Mouse (Mus musculus) small intestine, adult 2 months (tissue): ENCODE measurements around the gene Pgm2. TPM values are rescaled to one million over a fixed set of nuclear protein-coding genes. Genes with fewer than 3 reads are reported as not detected.

Experiments
- H3K27ac ChIP-seq: fragments of 200-500 bp; 2 replicates; pipeline ENCODE4 v1.5.1; 2012; ENCODE audit warnings: low read depth, low read length, control low read depth, inconsistent platforms; ENCODE audit not compliant: insufficient read depth
- H3K27me3 ChIP-seq: fragments of 200-500 bp; 2 replicates; pipeline ENCODE4 v1.6.1; 2012; ENCODE audit warnings: mild to moderate bottlenecking, moderate library complexity, low read length, inconsistent platforms; ENCODE audit not compliant: control insufficient read depth, insufficient read depth
- H3K36me3 ChIP-seq: fragments of 200-500 bp; 2 replicates; pipeline ENCODE4 v1.6.1; 2012; ENCODE audit warnings: mild to moderate bottlenecking, low read length, control low read depth, inconsistent platforms; ENCODE audit not compliant: control insufficient read depth, insufficient read depth
- H3K4me1 ChIP-seq: fragments of 200-500 bp; 2 replicates; pipeline ENCODE4 v1.6.1; 2012; ENCODE audit warnings: low read length, inconsistent platforms, mixed read lengths; ENCODE audit not compliant: control insufficient read depth, insufficient read depth, insufficient read length
- H3K4me3 ChIP-seq: fragments of 200-500 bp; 2 replicates; pipeline ENCODE4 v1.5.1; 2012; ENCODE audit warnings: low read depth, mild to moderate bottlenecking, control low read depth, inconsistent platforms, low read length, moderate library complexity
- CTCF ChIP-seq: fragments of 200-500 bp; IDR thresholded peaks from 2 replicates; pipeline ENCODE4 v1.5.1; 2012; ENCODE audit warnings: low read depth, mild to moderate bottlenecking, control low read depth, inconsistent platforms, low read length, moderate library complexity, mixed read lengths; ENCODE audit not compliant: insufficient replicate concordance, insufficient read length; ENCODE audit errors: extremely low read depth
- POLR2A ChIP-seq: fragments of 200-500 bp; IDR thresholded peaks from 2 replicates; pipeline ENCODE4 v1.6.1; 2012; ENCODE audit warnings: low read depth, mild to moderate bottlenecking, control low read depth, inconsistent platforms, low read length, moderate library complexity
- WGBS: fragments of 180-500 bp; shearing (Covaris S2); methylation state at CpG from one replicate; pipeline ENCODE4 v1.1.7; 2018; 5-methylcytosine and 5-hydroxymethylcytosine counted together
- polyA plus RNA-seq: library from polyadenylated mRNA; depleted of rRNA; stranded (reverse); fragments of >200 nt; gene quantifications from 2 replicates; pipeline ENCODE4 v1.2.3, GENCODE M21; 2012

Pgm2 gene
- polyA plus RNA-seq, 1 experiment, result 82.8 TPM

GRCm38 (mm10) chr5:64146384-64147005 is 53.7 kb downstream of the Pgm2 start:
- Histone ChIP-seq H3K4me1 (no peaks in the 10 kb centered on the region), H3K27me3 (no peaks in the 10 kb centered on the region), H3K36me3 (no peaks in the 10 kb centered on the region), H3K4me3 (no peak overlapping the region), H3K27ac (no peak overlapping the region)
- 84% methylated on average over 10 of the region's 10 CpGs for WGBS
- TF ChIP-seq POLR2A, result no peak
- TF ChIP-seq CTCF, result no peak

- Histone ChIP-seq H3K27me3 (no peaks in the 10 kb centered on the region), H3K4me1 (no peaks in the 10 kb centered on the region), H3K36me3 (no peaks in the 10 kb centered on the region), H3K27ac (no peak overlapping the region), H3K4me3 (peak overlapping the region; percentile 57)
- TF ChIP-seq CTCF, result no peak
- TF ChIP-seq POLR2A, result no peak
- 9% methylated on average over 17 of the region's 17 CpGs for WGBS
These were observed 56.7 kb downstream of the Pgm2 start for GRCm38 (mm10) chr5:64149184-64150127.

- no peak overlapping the region for H3K4me3 ChIP-seq
- H3K27me3 ChIP-seq, result no peaks in the 10 kb centered on the region
- H3K36me3 ChIP-seq, result no peaks in the 10 kb centered on the region
- no peak overlapping the region for H3K27ac ChIP-seq
- no peaks in the 10 kb centered on the region; the same call in 1 of the 2 replicates for H3K4me1 ChIP-seq
- TF ChIP-seq CTCF (no peak), POLR2A (no peak)
- WGBS, result 87% methylated on average over 1 of the region's 1 CpGs
These were observed 60.6 kb downstream of the Pgm2 start for GRCm38 (mm10) chr5:64153319-64153718.

DNA sequence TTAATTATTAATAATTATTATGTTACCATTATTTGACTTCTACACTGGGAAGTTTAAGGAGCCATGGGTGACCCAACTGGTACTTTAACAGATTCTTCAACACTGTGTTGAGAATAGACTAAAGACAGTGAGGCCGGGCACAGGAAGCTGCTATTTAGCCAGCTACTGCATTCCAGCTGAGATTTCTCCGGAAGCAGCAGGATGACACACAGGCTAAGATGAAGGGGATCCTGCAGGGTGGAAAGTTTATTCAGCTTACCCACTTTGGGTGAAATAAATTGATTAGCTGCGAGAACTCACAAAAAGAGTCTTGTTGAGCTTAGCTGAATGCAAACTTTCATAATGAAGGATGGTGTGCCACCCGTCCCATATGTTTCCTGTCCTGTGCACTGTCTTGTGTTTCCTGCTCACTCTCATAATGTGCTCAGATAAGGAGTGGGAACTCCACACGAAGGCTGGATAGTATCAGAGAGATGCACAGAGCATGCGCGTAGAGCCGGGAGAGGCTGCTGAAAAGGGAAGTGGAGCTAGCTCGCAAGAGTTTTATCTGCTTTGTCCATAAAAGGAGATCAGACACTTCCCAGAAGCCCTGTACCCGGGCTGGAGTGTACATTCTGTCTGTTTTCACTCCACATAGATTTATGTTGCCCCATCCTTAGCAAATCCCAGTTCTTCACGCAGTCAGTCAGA is 63.3 kb downstream of the Pgm2 start, which contains the start of gene Tbc1d1:
Tbc1d1 (plus strand) TSS at position 445 of the 690 bp plus-strand sequence.
- H3K4me1 ChIP-seq, result peaks cover 4% of the 10 kb centered on the region; the same call in 1 of the 2 replicates
- no peaks in the 10 kb centered on the region for H3K36me3 ChIP-seq
- H3K27me3 ChIP-seq, result no peaks in the 10 kb centered on the region
- 40% methylated on average over 11 of the region's 11 CpGs for WGBS
- TF ChIP-seq CTCF, result no peak
- TF ChIP-seq POLR2A, result no peak
- H3K27ac ChIP-seq, result peak within 1 kb of the TSS; percentile 58
- no peak within 1 kb of the TSS for H3K4me3 ChIP-seq

- 32% methylated on average over 4 of the region's 4 CpGs for WGBS
- Histone ChIP-seq H3K4me3 (no peak overlapping the region), H3K27ac (peak overlapping the region; percentile 58), H3K36me3 (no peaks in the 10 kb centered on the region), H3K27me3 (no peaks in the 10 kb centered on the region), H3K4me1 (peaks cover 7% of the 10 kb centered on the region; the same call in 1 of the 2 replicates)
- TF ChIP-seq POLR2A (no peak), CTCF (no peak)
These were observed 63.8 kb downstream of the Pgm2 start for GRCm38 (mm10) chr5:64156579-64156978.

GRCm38 (mm10) chr5:64157926-64158325 is 65.2 kb downstream of the Pgm2 start:
- Histone ChIP-seq H3K27ac (no peak overlapping the region), H3K27me3 (no peaks in the 10 kb centered on the region), H3K4me3 (no peak overlapping the region), H3K4me1 (peaks cover 14% of the 10 kb centered on the region; the same call in 1 of the 2 replicates), H3K36me3 (no peaks in the 10 kb centered on the region)
- TF ChIP-seq CTCF, result no peak
- TF ChIP-seq POLR2A, result no peak
- 70% methylated on average over 1 of the region's 1 CpGs for WGBS
